Mouse (Mus musculus) myocyte (in vitro differentiated cells): ENCODE data around the gene Spire2.

Experiments used
- E2F4 ChIP-seq: IDR thresholded peaks from one replicate; pipeline ENCODE4 v1.6.1; 2011; ENCODE audit warnings: mild to moderate bottlenecking, control low read depth, moderate library complexity; ENCODE audit not compliant: insufficient read depth
- MAX ChIP-seq: IDR thresholded peaks from one replicate; pipeline ENCODE4 v1.6.1; 2011; ENCODE audit warnings: low read depth, mild to moderate bottlenecking, control low read depth
- MYOD1 ChIP-seq, 3 experiments: IDR thresholded peaks; one replicate each; pipeline ENCODE4 v1.6.1; 2011; ENCODE audit warnings: control low read depth in 2 of 3, low read depth in 2 of 3, mild to moderate bottlenecking in 2 of 3, moderate library complexity in 1 of 3; ENCODE audit not compliant: insufficient read length in 2 of 3, control insufficient read depth in 1 of 3
- POLR2A ChIP-seq: IDR thresholded peaks from one replicate; pipeline ENCODE4 v1.6.1; 2011; ENCODE audit warnings: low read depth, mild to moderate bottlenecking, control low read depth, moderate library complexity; ENCODE audit not compliant: insufficient read length
- POLR2AphosphoS2 ChIP-seq: IDR thresholded peaks from one replicate; pipeline ENCODE4 v1.6.1; 2011; ENCODE audit warnings: low read depth, control low read depth; ENCODE audit not compliant: insufficient read length
- REST ChIP-seq: IDR thresholded peaks from one replicate; pipeline ENCODE4 v1.6.1; 2011; ENCODE audit warnings: mild to moderate bottlenecking, control low read depth, moderate library complexity; ENCODE audit not compliant: insufficient read depth, insufficient read length
- TCF3 ChIP-seq: IDR thresholded peaks from one replicate; pipeline ENCODE4 v1.6.1; 2011; ENCODE audit warnings: low read depth, control low read depth; ENCODE audit not compliant: insufficient read length
- USF1 ChIP-seq: IDR thresholded peaks from one replicate; pipeline ENCODE4 v1.6.1; 2011; ENCODE audit warnings: low read depth, mild to moderate bottlenecking, control low read depth, moderate library complexity

- no peak for TF ChIP-seq POLR2A
- TF ChIP-seq POLR2AphosphoS2 = no peak
- no peak for TF ChIP-seq MAX
- TF ChIP-seq REST = no peak
- no peak for TF ChIP-seq TCF3
- no peak for TF ChIP-seq E2F4
- no peak for TF ChIP-seq MYOD1 (IDR thresholded peaks at IDR 0.05; ENCODE audit: control insufficient read depth in 1 of 3, insufficient read length in 2 of 3, low read depth in 2 of 3)
- no peak for TF ChIP-seq USF1
Observed at GRCm38 (mm10) chr8:123347293-123347692, 14.8 kb downstream of the Spire2 start.
